Mouse (Mus musculus) CH12.LX (cell line): ENCODE data around the gene Gm21981. TPM values are rescaled to one million over a fixed set of nuclear protein-coding genes. Genes with fewer than 3 reads are reported as not detected.
A peak's percentile ranks its signal among the peaks of the same experiment; 100 is the strongest.

Experiments
- DNase-seq: peaks from one replicate; pipeline ENCODE4 v3.0.0-alpha.2; 2013; ENCODE audit errors: extremely low read depth
- H3K27ac ChIP-seq: 2 replicates; pipeline ENCODE4 v1.5.1; 2012; ENCODE audit warnings: low read depth, mild to moderate bottlenecking, control low read depth, moderate library complexity; ENCODE audit not compliant: insufficient read depth
- H3K27me3 ChIP-seq: replicated peaks from 2 replicates; pipeline ENCODE3; 2012; ENCODE audit warnings: inconsistent platforms
- H3K36me3 ChIP-seq, 2 experiments: replicated peaks in 1 of 2; 2 replicates each; pipeline versions ENCODE3 to v1.6.1; 2012; ENCODE audit warnings: inconsistent platforms in 1 of 2, low read length in 1 of 2, mild to moderate bottlenecking in 1 of 2, mixed read lengths in 1 of 2, moderate library complexity in 1 of 2; ENCODE audit not compliant: control insufficient read depth in 1 of 2, insufficient read depth in 1 of 2
- H3K4me1 ChIP-seq, 2 experiments: 2 replicates each; pipeline ENCODE4 v1.6.1; 2012; ENCODE audit warnings: inconsistent platforms in 1 of 2, moderate library complexity in 1 of 2; ENCODE audit not compliant: insufficient read depth in 2 of 2, control insufficient read depth in 1 of 2
- H3K4me2 ChIP-seq: 2 replicates; pipeline ENCODE4 v1.6.1; 2012; ENCODE audit warnings: low read depth, mild to moderate bottlenecking, control low read depth; ENCODE audit not compliant: poor library complexity, insufficient read depth, severe bottlenecking
- H3K4me3 ChIP-seq, 3 experiments: fragments of 150-350 bp in 1 of 3; sonication (generic) in 1 of 3; replicated peaks in 1 of 3; 2 replicates each; pipeline versions ENCODE3 to v1.5.1; 2011 to 2012; ENCODE audit warnings: low read depth in 2 of 3, low read length in 2 of 3, mild to moderate bottlenecking in 2 of 3, moderate library complexity in 2 of 3, control low read depth in 1 of 3, improper control_type of control experiment in 1 of 3, inconsistent platforms in 1 of 3, mixed read lengths in 1 of 3; ENCODE audit not compliant: poor library complexity in 1 of 3
- H3K79me2 ChIP-seq: replicated peaks from 2 replicates; pipeline ENCODE4 v1.6.1; 2012; ENCODE audit warnings: mild to moderate bottlenecking, moderate library complexity; ENCODE audit not compliant: control insufficient read depth, poor library complexity, insufficient read depth, severe bottlenecking; ENCODE audit errors: extremely low read depth
- H3K9ac ChIP-seq: 2 replicates; pipeline ENCODE4 v1.6.1; 2012; ENCODE audit warnings: low read depth, mild to moderate bottlenecking, control low read depth, moderate library complexity; ENCODE audit not compliant: insufficient read depth
- H3K9me3 ChIP-seq: replicated peaks from 2 replicates; pipeline ENCODE3; 2012; ENCODE audit warnings: low read length, inconsistent platforms, mixed read lengths
- BHLHE40 ChIP-seq: IDR thresholded peaks from 2 replicates; pipeline ENCODE4 v1.6.1; 2011; ENCODE audit warnings: mild to moderate bottlenecking, low read depth, low read length, improper control_type of control experiment
- CHD1 ChIP-seq: IDR thresholded peaks from 2 replicates; pipeline ENCODE4 v1.6.1; 2012; ENCODE audit warnings: low read depth, low read length, improper control_type of control experiment, inconsistent platforms
- CHD2 ChIP-seq: IDR thresholded peaks from 2 replicates; pipeline ENCODE4 v1.6.1; 2011; ENCODE audit warnings: low read length, improper control_type of control experiment
- CTCF ChIP-seq, 2 experiments: IDR thresholded peaks in 1 of 2; conservative IDR thresholded peaks in 1 of 2; 2 replicates each; pipeline ENCODE4 v1.5.1; 2011 to 2012; ENCODE audit warnings: low read depth in 2 of 2, low read length in 2 of 2, improper control_type of control experiment in 1 of 2, inconsistent platforms in 1 of 2, mild to moderate bottlenecking in 1 of 2, moderate library complexity in 1 of 2
- E2F4 ChIP-seq: IDR thresholded peaks from 2 replicates; pipeline ENCODE4 v1.6.1; 2011; ENCODE audit warnings: low read depth, low read length, improper control_type of control experiment; ENCODE audit not compliant: insufficient replicate concordance
- ELF1 ChIP-seq: IDR thresholded peaks from 2 replicates; pipeline ENCODE4 v1.6.1; 2014; ENCODE audit warnings: low read depth, mild to moderate bottlenecking, inconsistent platforms, low read length, improper control_type of control experiment
- EP300 ChIP-seq: IDR thresholded peaks from 2 replicates; pipeline ENCODE4 v1.6.1; 2011; ENCODE audit warnings: low read length, improper control_type of control experiment
- ETS1 ChIP-seq: conservative IDR thresholded peaks from 2 replicates; pipeline ENCODE4 v1.6.1; 2012; ENCODE audit warnings: low read depth, mild to moderate bottlenecking, inconsistent platforms, low read length, improper control_type of control experiment, moderate library complexity
- GABPA ChIP-seq: IDR thresholded peaks from 2 replicates; pipeline ENCODE4 v1.6.1; 2012; ENCODE audit warnings: low read depth, low read length, improper control_type of control experiment, inconsistent platforms; ENCODE audit not compliant: insufficient replicate concordance
- HCFC1 ChIP-seq: IDR thresholded peaks from 2 replicates; pipeline ENCODE4 v1.6.1; 2012; ENCODE audit warnings: low read depth, mild to moderate bottlenecking, inconsistent platforms, low read length, improper control_type of control experiment
- IRF4 ChIP-seq: IDR thresholded peaks from 2 replicates; pipeline ENCODE4 v1.6.1; 2014; ENCODE audit warnings: low read depth, mild to moderate bottlenecking, inconsistent platforms, low read length, improper control_type of control experiment
- JUN ChIP-seq: IDR thresholded peaks from 2 replicates; pipeline ENCODE4 v1.6.1; 2011; ENCODE audit warnings: low read depth, mild to moderate bottlenecking, low read length, improper control_type of control experiment, moderate library complexity; ENCODE audit not compliant: insufficient read depth
- JUND ChIP-seq: conservative IDR thresholded peaks from 2 replicates; pipeline ENCODE4 v1.6.1; 2011; ENCODE audit warnings: low read depth, low read length, improper control_type of control experiment
- KAT2A ChIP-seq: IDR thresholded peaks from 2 replicates; pipeline ENCODE4 v1.6.1; 2012; ENCODE audit warnings: low read length, improper control_type of control experiment, inconsistent platforms; ENCODE audit not compliant: insufficient replicate concordance
- MAFK ChIP-seq: IDR thresholded peaks from 2 replicates; pipeline ENCODE4 v1.6.1; 2011; ENCODE audit warnings: low read length, improper control_type of control experiment; ENCODE audit not compliant: insufficient replicate concordance
- MAX ChIP-seq: IDR thresholded peaks from 2 replicates; pipeline ENCODE4 v1.6.1; 2011; ENCODE audit warnings: low read length, improper control_type of control experiment
- MAZ ChIP-seq: IDR thresholded peaks from 2 replicates; pipeline ENCODE4 v1.6.1; 2012; ENCODE audit warnings: low read depth, mild to moderate bottlenecking, inconsistent platforms, low read length, improper control_type of control experiment, moderate library complexity
- MEF2A ChIP-seq: IDR thresholded peaks from 2 replicates; pipeline ENCODE4 v1.6.1; 2014; ENCODE audit warnings: low read depth, mild to moderate bottlenecking, inconsistent platforms, low read length, improper control_type of control experiment, borderline replicate concordance
- MXI1 ChIP-seq: IDR thresholded peaks from 2 replicates; pipeline ENCODE4 v1.6.1; 2011; ENCODE audit warnings: mild to moderate bottlenecking, low read depth, low read length, improper control_type of control experiment
- MYC ChIP-seq: IDR thresholded peaks from 2 replicates; pipeline ENCODE4 v1.6.1; 2011; ENCODE audit warnings: low read depth, mild to moderate bottlenecking, improper control_type of control experiment, low read length
- NELFE ChIP-seq: IDR thresholded peaks from 2 replicates; pipeline ENCODE4 v1.6.1; 2011; ENCODE audit warnings: low read depth, low read length, improper control_type of control experiment
- NRF1 ChIP-seq: IDR thresholded peaks from 2 replicates; pipeline ENCODE4 v1.6.1; 2014; ENCODE audit warnings: low read depth, mild to moderate bottlenecking, inconsistent platforms, low read length, improper control_type of control experiment, moderate library complexity
- PAX5 ChIP-seq: IDR thresholded peaks from 2 replicates; pipeline ENCODE4 v1.6.1; 2012; ENCODE audit warnings: low read length, inconsistent platforms, mixed read lengths
- POLR2A ChIP-seq: IDR thresholded peaks from 2 replicates; pipeline ENCODE4 v1.6.1; 2011; ENCODE audit warnings: low read depth, mild to moderate bottlenecking, improper control_type of control experiment, low read length
- POLR2AphosphoS2 ChIP-seq: IDR thresholded peaks from 2 replicates; pipeline ENCODE4 v1.6.1; 2011; ENCODE audit warnings: low read depth, low read length, improper control_type of control experiment
- RAD21 ChIP-seq: IDR thresholded peaks from 2 replicates; pipeline ENCODE4 v1.6.1; 2011; ENCODE audit warnings: low read depth, mild to moderate bottlenecking, low read length, improper control_type of control experiment, moderate library complexity
- RCOR1 ChIP-seq: conservative IDR thresholded peaks from 2 replicates; pipeline ENCODE4 v1.6.1; 2012; ENCODE audit warnings: low read depth, mild to moderate bottlenecking, inconsistent platforms, low read length, improper control_type of control experiment
- SIN3A ChIP-seq: IDR thresholded peaks from 2 replicates; pipeline ENCODE4 v1.6.1; 2012; ENCODE audit warnings: low read length, improper control_type of control experiment, inconsistent platforms
- SMC3 ChIP-seq: IDR thresholded peaks from 2 replicates; pipeline ENCODE4 v1.6.1; 2011; ENCODE audit warnings: low read depth, low read length, improper control_type of control experiment
- TBP ChIP-seq: conservative IDR thresholded peaks from 2 replicates; pipeline ENCODE4 v1.6.1; 2011; ENCODE audit warnings: low read depth, low read length, improper control_type of control experiment
- TCF12 ChIP-seq: IDR thresholded peaks from 2 replicates; pipeline ENCODE4 v1.6.1; 2014; ENCODE audit warnings: low read depth, mild to moderate bottlenecking, inconsistent platforms, low read length, improper control_type of control experiment
- UBTF ChIP-seq: IDR thresholded peaks from 2 replicates; pipeline ENCODE4 v1.6.1; 2012; ENCODE audit warnings: low read depth, mild to moderate bottlenecking, inconsistent platforms, low read length, improper control_type of control experiment, moderate library complexity
- USF1 ChIP-seq: IDR thresholded peaks from 2 replicates; pipeline ENCODE4 v1.6.1; 2014; ENCODE audit warnings: low read depth, mild to moderate bottlenecking, inconsistent platforms, low read length, improper control_type of control experiment
- USF2 ChIP-seq: conservative IDR thresholded peaks from 2 replicates; pipeline ENCODE4 v1.6.1; 2011; ENCODE audit warnings: low read depth, low read length, improper control_type of control experiment
- ZC3H11A ChIP-seq: IDR thresholded peaks from 2 replicates; pipeline ENCODE4 v1.6.1; 2012; ENCODE audit warnings: low read depth, mild to moderate bottlenecking, inconsistent platforms, low read length, improper control_type of control experiment
- ZKSCAN1 ChIP-seq: IDR thresholded peaks from 2 replicates; pipeline ENCODE4 v1.6.1; 2012; ENCODE audit warnings: low read depth, inconsistent platforms, low read length, improper control_type of control experiment, borderline replicate concordance
- ZMIZ1 ChIP-seq: IDR thresholded peaks from 2 replicates; pipeline ENCODE4 v1.6.1; 2012; ENCODE audit warnings: low read depth, mild to moderate bottlenecking, inconsistent platforms, low read length, improper control_type of control experiment
- ZNF384 ChIP-seq: IDR thresholded peaks from 2 replicates; pipeline ENCODE4 v1.6.1; 2012; ENCODE audit warnings: low read depth, low read length, improper control_type of control experiment, inconsistent platforms
- dilution Hi-C: fragments of 300-500 bp; cut with MboI; formaldehyde crosslinking; loops from 2 replicates; pipeline ENCODE4 v1.14.3; 2020; ENCODE audit warnings: low sequenced_read_pairs; ENCODE audit not compliant: extremely low pct_unique_long_range_greater_than_20kb, extremely low pct_ligation_motif_present
- in situ Hi-C: fragments of 300-500 bp; cut with MboI; formaldehyde crosslinking; loops from 3 replicates; pipeline ENCODE4 v1.14.3; 2019; ENCODE audit warnings: low sequenced_read_pairs, low pct_ligation_motif_present, low pct_unique_long_range_greater_than_20kb, mixed read lengths
- polyA plus RNA-seq: library from polyadenylated mRNA; unstranded; fragments of >175 nt; gene quantifications from 2 replicates; pipeline ENCODE4 v1.2.1, GENCODE M21; 2012; ENCODE audit warnings: low read depth; ENCODE audit not compliant: insufficient read length
- total RNA-seq, 2 experiments: library from RNA; depleted of rRNA; stranded (reverse); fragments of 300-350 nt in 1 of 2; fragments of >200 nt in 1 of 2; gene quantifications; 2 replicates each; pipeline ENCODE4 v1.2.3; 2012 to 2014

Gm21981 gene
- total and polyA plus RNA-seq, 3 experiments: 0.11 to 0.59 TPM; not detected in 1

- dilution Hi-C loops: no loop called here
These were observed 43.2 kb upstream of the Gm21981 start for GRCm38 (mm10) chr17:47737271-47738065.

GRCm38 (mm10) chr17:47736856-47737255, 42.6 kb upstream of the Gm21981 start, which contains the start of gene Tfeb:
Tfeb (plus strand) TSS chr17:47737030.
- DNase-seq: peak; percentile 86
- peak within 1 kb of the TSS; percentile 17; the same call in 1 of the 2 replicates for H3K4me2 ChIP-seq
- H3K27ac ChIP-seq: peak within 1 kb of the TSS; percentile 99
- H3K79me2 ChIP-seq: peaks cover 16% of the 10 kb centered on the region
- H3K36me3 ChIP-seq: peaks cover 0 to 9% of the 10 kb centered on the region in 2 experiments
- H3K4me1 ChIP-seq: peaks cover 12 to 22% of the 10 kb centered on the region in 2 experiments
- dilution Hi-C loops: no loop called here
- peak within 1 kb of the TSS; percentile 84 for H3K9ac ChIP-seq
- peaks cover 3% of the 10 kb centered on the region for H3K9me3 ChIP-seq
- H3K27me3 ChIP-seq: peaks cover under 1% of the 10 kb centered on the region
- in situ Hi-C loops: no loop called here
- peak within 1 kb of the TSS; percentile 50 to 87 (median 79) for H3K4me3 ChIP-seq
- TF ChIP-seq POLR2AphosphoS2 (no peak; the same call in 1 of the 2 replicates), CHD1 (0 out of 2 replicates have a peak, but pooled peaks have one; percentile 50), UBTF (peak; percentile 93), BHLHE40 (0 out of 2 replicates have a peak, but pooled peaks have one; percentile 7), IRF4 (peak; percentile 71), MAX (peak; percentile 34; the same call in 1 of the 2 replicates), TBP (0 out of 2 replicates have a peak, but pooled peaks have one; percentile 14), NELFE (peak; percentile 60), MAZ (peak; percentile 98), SMC3 (peak; percentile 85), CTCF (conservative IDR thresholded peaks at IDR 0.05 in 1 of 2, IDR thresholded peaks at IDR 0.05 in 1 of 2; ENCODE audit: low read depth in 2 of 2, low read length in 2 of 2) (peak in 1 of 2 experiments; percentile 94; a peak in 2 of 4 replicates), TCF12 (peak; percentile 86), EP300 (no peak), ETS1 (no peak; the same call in 1 of the 2 replicates), SIN3A (peak; percentile 84)

More at GRCm38 (mm10) chr17:47737271-47738065, 43.2 kb upstream of the Gm21981 start:
- DNase-seq: peak; percentile 80
- H3K9me3 ChIP-seq: peaks cover 3% of the 10 kb centered on the region
- TF ChIP-seq MAZ (peak; percentile 82), USF2 (no peak), MYC (no peak), TCF12 (no peak), KAT2A (no peak), CTCF (conservative IDR thresholded peaks at IDR 0.05 in 1 of 2, IDR thresholded peaks at IDR 0.05 in 1 of 2; ENCODE audit: low read depth in 2 of 2, low read length in 2 of 2) (no peak), MAX (no peak; the same call in 1 of the 2 replicates), JUND (no peak), ZNF384 (no peak), UBTF (peak; percentile 51; the same call in 1 of the 2 replicates), CHD1 (no peak), NRF1 (no peak), JUN (no peak), SMC3 (no peak), ZC3H11A (no peak), GABPA (no peak), E2F4 (no peak; the same call in 1 of the 2 replicates), RCOR1 (no peak), USF1 (no peak), HCFC1 (no peak), EP300 (no peak), PAX5 (no peak), ZKSCAN1 (no peak), ETS1 (no peak), MXI1 (peak; percentile 55), POLR2AphosphoS2 (no peak), ZMIZ1 (0 out of 2 replicates have a peak, but pooled peaks have one; percentile 29), MEF2A (no peak), RAD21 (no peak), SIN3A (peak; percentile 63), TBP (peak; percentile 61; the same call in 1 of the 2 replicates), BHLHE40 (peak; percentile 53; the same call in 1 of the 2 replicates), ELF1 (no peak), IRF4 (peak; percentile 33; the same call in 1 of the 2 replicates), POLR2A (peak; percentile 62), NELFE (peak; percentile 61), CHD2 (no peak), MAFK (no peak)
- H3K27ac ChIP-seq: peak overlapping the region; percentile 99
- in situ Hi-C loops: no loop called here
- peaks cover 12 to 28% of the 10 kb centered on the region in 2 experiments for H3K4me1 ChIP-seq
- H3K27me3 ChIP-seq: no peaks in the 10 kb centered on the region
- H3K4me3 ChIP-seq: peak overlapping the region; percentile 50 to 87 (median 79)
- peaks cover 0 to 11% of the 10 kb centered on the region in 2 experiments for H3K36me3 ChIP-seq
- peaks cover 19% of the 10 kb centered on the region for H3K79me2 ChIP-seq
- H3K4me2 ChIP-seq: peak overlapping the region; percentile 17; the same call in 1 of the 2 replicates
- peak overlapping the region; percentile 84 for H3K9ac ChIP-seq
